Mouse (Mus musculus): Measurements from ENCODE around the gene Epo. TPM values are rescaled to one million over a fixed set of nuclear protein-coding genes. Genes with fewer than 3 reads are reported as not detected.

The Epo gene
- total and polyA plus RNA-seq, 3 experiments: not detected

GRCm38 (mm10) chr5:137513951-137514721 is 18.9 kb downstream of the Epo start:
- Histone ChIP-seq H3K79me2 (replicated peaks; ENCODE audit: control insufficient read depth, extremely low read depth, insufficient read depth, poor library complexity, severe bottlenecking) (peaks cover 26% of the 10 kb centered on the region), H3K27me3 (replicated peaks) (peaks cover 3% of the 10 kb centered on the region), H3K9ac (ENCODE audit: insufficient read depth, low read depth) (no peak overlapping the region), H3K4me3 (replicated peaks in 1 of 3; ENCODE audit: low read depth in 2 of 3, low read length in 2 of 3, poor library complexity in 1 of 3) (no peak overlapping the region), H3K36me3 (replicated peaks in 1 of 2; ENCODE audit: control insufficient read depth in 1 of 2, insufficient read depth in 1 of 2, low read length in 1 of 2) (peaks cover 11 to 56% of the 10 kb centered on the region in 2 experiments), H3K4me2 (ENCODE audit: insufficient read depth, low read depth, poor library complexity, severe bottlenecking) (no peak overlapping the region), H3K9me3 (replicated peaks; ENCODE audit: low read length) (no peaks in the 10 kb centered on the region), H3K27ac (ENCODE audit: insufficient read depth, low read depth) (no peak overlapping the region), H3K4me1 (ENCODE audit: control insufficient read depth in 1 of 2, insufficient read depth in 2 of 2) (peaks cover 3 to 35% of the 10 kb centered on the region in 2 experiments; a peak in 3 of 4 replicates)
- dilution Hi-C loops (cut with MboI; ENCODE audit: extremely low pct_ligation_motif_present, extremely low pct_unique_long_range_greater_than_20kb, low sequenced_read_pairs): no loop called here
- DNase-seq (ENCODE audit: extremely low read depth): no peak
- no peak for TF ChIP-seq MEF2A (IDR thresholded peaks at IDR 0.05; ENCODE audit: borderline replicate concordance, low read depth, low read length)
- TF ChIP-seq USF1 (IDR thresholded peaks at IDR 0.05; ENCODE audit: low read depth, low read length): no peak
- TF ChIP-seq CTCF (conservative IDR thresholded peaks at IDR 0.05 in 1 of 2, IDR thresholded peaks at IDR 0.05 in 1 of 2; ENCODE audit: low read depth in 2 of 2, low read length in 2 of 2): no peak
- TF ChIP-seq NRF1 (IDR thresholded peaks at IDR 0.05; ENCODE audit: low read depth, low read length): no peak
- TF ChIP-seq ZMIZ1 (IDR thresholded peaks at IDR 0.05; ENCODE audit: low read depth, low read length): no peak
- no peak for TF ChIP-seq RAD21 (IDR thresholded peaks at IDR 0.05; ENCODE audit: low read depth, low read length)
- in situ Hi-C loops (cut with MboI; ENCODE audit: low pct_ligation_motif_present, low pct_unique_long_range_greater_than_20kb, low sequenced_read_pairs): loop anchor here (25.0 kb wide), 1 partner anchor 248 kb away; no protein-coding TSS in a partner anchor

- TF ChIP-seq JUND (conservative IDR thresholded peaks at IDR 0.05; ENCODE audit: low read depth, low read length): no peak
- peak in 1 of 2 experiments; percentile 68; a peak in 2 of 4 replicates for TF ChIP-seq CTCF (conservative IDR thresholded peaks at IDR 0.05 in 1 of 2, IDR thresholded peaks at IDR 0.05 in 1 of 2; ENCODE audit: low read depth in 2 of 2, low read length in 2 of 2)
- no peak for TF ChIP-seq NELFE (IDR thresholded peaks at IDR 0.05; ENCODE audit: low read depth, low read length)
- TF ChIP-seq MXI1 (IDR thresholded peaks at IDR 0.05; ENCODE audit: low read depth, low read length): no peak
- peak; percentile 48 for TF ChIP-seq SMC3 (IDR thresholded peaks at IDR 0.05; ENCODE audit: low read depth, low read length)
- TF ChIP-seq IRF4 (IDR thresholded peaks at IDR 0.05; ENCODE audit: low read depth, low read length): no peak
- TF ChIP-seq CHD1 (IDR thresholded peaks at IDR 0.05; ENCODE audit: low read depth, low read length): no peak
- TF ChIP-seq CHD2 (IDR thresholded peaks at IDR 0.05; ENCODE audit: low read length): no peak
- TF ChIP-seq UBTF (IDR thresholded peaks at IDR 0.05; ENCODE audit: low read depth, low read length): no peak
- no peak for TF ChIP-seq HCFC1 (IDR thresholded peaks at IDR 0.05; ENCODE audit: low read depth, low read length)
- TF ChIP-seq ZC3H11A (IDR thresholded peaks at IDR 0.05; ENCODE audit: low read depth, low read length): no peak
- no peak for TF ChIP-seq MEF2A (IDR thresholded peaks at IDR 0.05; ENCODE audit: borderline replicate concordance, low read depth, low read length)
- no peak for TF ChIP-seq GABPA (IDR thresholded peaks at IDR 0.05; ENCODE audit: insufficient replicate concordance, low read depth, low read length)
- TF ChIP-seq POLR2AphosphoS2 (IDR thresholded peaks at IDR 0.05; ENCODE audit: low read depth, low read length): no peak
- no peak for TF ChIP-seq MAZ (IDR thresholded peaks at IDR 0.05; ENCODE audit: low read depth, low read length)
- TF ChIP-seq EP300 (IDR thresholded peaks at IDR 0.05; ENCODE audit: low read length): no peak
- TF ChIP-seq RAD21 (IDR thresholded peaks at IDR 0.05; ENCODE audit: low read depth, low read length): peak; percentile 44
- TF ChIP-seq TBP (conservative IDR thresholded peaks at IDR 0.05; ENCODE audit: low read depth, low read length): no peak
- no peak for TF ChIP-seq MAX (IDR thresholded peaks at IDR 0.05; ENCODE audit: low read length)
- no peak for TF ChIP-seq ZNF384 (IDR thresholded peaks at IDR 0.05; ENCODE audit: low read depth, low read length)
- no peak for TF ChIP-seq PAX5 (IDR thresholded peaks at IDR 0.05; ENCODE audit: low read length)
- TF ChIP-seq RCOR1 (conservative IDR thresholded peaks at IDR 0.05; ENCODE audit: low read depth, low read length): no peak
- Histone ChIP-seq H3K27me3 (replicated peaks) (peaks cover 11% of the 10 kb centered on the region), H3K9ac (ENCODE audit: insufficient read depth, low read depth) (no peak overlapping the region), H3K27ac (ENCODE audit: insufficient read depth, low read depth) (no peak overlapping the region), H3K4me1 (ENCODE audit: control insufficient read depth in 1 of 2, insufficient read depth in 2 of 2) (peaks cover 3 to 35% of the 10 kb centered on the region in 2 experiments; a peak in 3 of 4 replicates), H3K36me3 (replicated peaks in 1 of 2; ENCODE audit: control insufficient read depth in 1 of 2, insufficient read depth in 1 of 2, low read length in 1 of 2) (peaks cover 4 to 46% of the 10 kb centered on the region in 2 experiments), H3K4me3 (replicated peaks in 1 of 3; ENCODE audit: low read depth in 2 of 3, low read length in 2 of 3, poor library complexity in 1 of 3) (no peak overlapping the region), H3K9me3 (replicated peaks; ENCODE audit: low read length) (no peaks in the 10 kb centered on the region), H3K4me2 (ENCODE audit: insufficient read depth, low read depth, poor library complexity, severe bottlenecking) (no peak overlapping the region), H3K79me2 (replicated peaks; ENCODE audit: control insufficient read depth, extremely low read depth, insufficient read depth, poor library complexity, severe bottlenecking) (peaks cover 26% of the 10 kb centered on the region)
- dilution Hi-C loops (cut with MboI; ENCODE audit: extremely low pct_ligation_motif_present, extremely low pct_unique_long_range_greater_than_20kb, low sequenced_read_pairs) (no loop called here), in situ Hi-C loops (cut with MboI; ENCODE audit: low pct_ligation_motif_present, low pct_unique_long_range_greater_than_20kb, low sequenced_read_pairs) (loop anchor here (25.0 kb wide), 1 partner anchor 249 kb away; no protein-coding TSS in a partner anchor)
- DNase-seq (ENCODE audit: extremely low read depth): no peak
These were observed 19.9 kb downstream of the Epo start for GRCm38 (mm10) chr5:137512847-137513794.
